Mouse (Mus musculus): ENCODE data around the gene Alkbh7. TPM values are rescaled to one million over a fixed set of nuclear protein-coding genes. Genes with fewer than 3 reads are reported as not detected.

Gene Alkbh7
- polyA plus RNA-seq, 1 experiment = not detected

- TF ChIP-seq CTCF (IDR thresholded peaks at IDR 0.05; ENCODE audit: insufficient read depth, low read depth, low read length) (no peak), POLR2A (IDR thresholded peaks at IDR 0.05; ENCODE audit: insufficient read depth, low read depth, low read length) (no peak)
- peak overlapping the region; percentile 71 for H3K4me3 ChIP-seq (ENCODE audit: insufficient read depth, low read depth, low read length)
- peaks cover 12% of the 10 kb centered on the region for H3K4me1 ChIP-seq (ENCODE audit: control insufficient read depth, insufficient read depth, low read length)
- WGBS = 73% methylated on average over 2 of the region's 2 CpGs
- H3K27ac ChIP-seq (ENCODE audit: insufficient read depth, low read depth, low read length) = no peak overlapping the region
These were observed 6.2 kb upstream of the Alkbh7 start for GRCm38 (mm10) chr17:56990966-56991365.

GRCm38 (mm10) chr17:56995046-56995445, 2.1 kb upstream of the Alkbh7 start:
- 89% methylated on average over 8 of the region's 8 CpGs for WGBS
- H3K27ac ChIP-seq (ENCODE audit: insufficient read depth, low read depth, low read length) = no peak overlapping the region
- TF ChIP-seq CTCF (IDR thresholded peaks at IDR 0.05; ENCODE audit: insufficient read depth, low read depth, low read length) = no peak
- no peak for TF ChIP-seq POLR2A (IDR thresholded peaks at IDR 0.05; ENCODE audit: insufficient read depth, low read depth, low read length)
- H3K4me1 ChIP-seq (ENCODE audit: control insufficient read depth, insufficient read depth, low read length) = peaks cover 24% of the 10 kb centered on the region
- H3K4me3 ChIP-seq (ENCODE audit: insufficient read depth, low read depth, low read length) = no peak overlapping the region

GRCm38 (mm10) chr17:56996506-56996905, 633 bp upstream of the Alkbh7 start:
- Histone ChIP-seq H3K4me1 (ENCODE audit: control insufficient read depth, insufficient read depth, low read length) (peaks cover 19% of the 10 kb centered on the region), H3K27ac (ENCODE audit: insufficient read depth, low read depth, low read length) (peak overlapping the region; percentile 68; the same call in 1 of the 2 replicates), H3K4me3 (ENCODE audit: insufficient read depth, low read depth, low read length) (no peak overlapping the region)
- no peak for TF ChIP-seq CTCF (IDR thresholded peaks at IDR 0.05; ENCODE audit: insufficient read depth, low read depth, low read length)
- 69% methylated on average over 2 of the region's 2 CpGs for WGBS

- Histone ChIP-seq H3K4me3 (ENCODE audit: insufficient read depth, low read depth, low read length) (no peak overlapping the region), H3K4me1 (ENCODE audit: control insufficient read depth, insufficient read depth, low read length) (peaks cover 12% of the 10 kb centered on the region), H3K27ac (ENCODE audit: insufficient read depth, low read depth, low read length) (no peak overlapping the region)
- TF ChIP-seq POLR2A (IDR thresholded peaks at IDR 0.05; ENCODE audit: insufficient read depth, low read depth, low read length) (no peak), CTCF (IDR thresholded peaks at IDR 0.05; ENCODE audit: insufficient read depth, low read depth, low read length) (no peak)
- 93% methylated on average over 9 of the region's 9 CpGs for WGBS
These were observed 2.3 kb downstream of the Alkbh7 start for GRCm38 (mm10) chr17:56999414-56999813.

GRCm38 (mm10) chr17:56999968-57000609, 3.0 kb downstream of the Alkbh7 start, which contains the start of gene Pspn:
Pspn (minus strand) TSS chr17:57000018.
- no peak within 1 kb of the TSS for H3K27ac ChIP-seq (ENCODE audit: insufficient read depth, low read depth, low read length)
- TF ChIP-seq CTCF (IDR thresholded peaks at IDR 0.05; ENCODE audit: insufficient read depth, low read depth, low read length) (no peak), POLR2A (IDR thresholded peaks at IDR 0.05; ENCODE audit: insufficient read depth, low read depth, low read length) (no peak)
- no peak within 1 kb of the TSS for H3K4me3 ChIP-seq (ENCODE audit: insufficient read depth, low read depth, low read length)
- peaks cover 12% of the 10 kb centered on the region for H3K4me1 ChIP-seq (ENCODE audit: control insufficient read depth, insufficient read depth, low read length)
- 79% methylated on average over 9 of the region's 9 CpGs for WGBS

- TF ChIP-seq CTCF (IDR thresholded peaks at IDR 0.05; ENCODE audit: insufficient read depth, low read depth, low read length) (no peak), POLR2A (IDR thresholded peaks at IDR 0.05; ENCODE audit: insufficient read depth, low read depth, low read length) (no peak)
- no peak overlapping the region for H3K4me3 ChIP-seq (ENCODE audit: insufficient read depth, low read depth, low read length)
These were observed 4.1 kb downstream of the Alkbh7 start for GRCm38 (mm10) chr17:57001228-57001627.

GRCm38 (mm10) chr17:57003994-57004393, 6.9 kb downstream of the Alkbh7 start:
- 91% methylated on average over 7 of the region's 7 CpGs for WGBS
- H3K4me3 ChIP-seq (ENCODE audit: insufficient read depth, low read depth, low read length) = no peak overlapping the region
- H3K4me1 ChIP-seq (ENCODE audit: control insufficient read depth, insufficient read depth, low read length) = no peaks in the 10 kb centered on the region; the same call in 1 of the 2 replicates
- no peak overlapping the region for H3K27ac ChIP-seq (ENCODE audit: insufficient read depth, low read depth, low read length)
- TF ChIP-seq POLR2A (IDR thresholded peaks at IDR 0.05; ENCODE audit: insufficient read depth, low read depth, low read length) = no peak
- no peak for TF ChIP-seq CTCF (IDR thresholded peaks at IDR 0.05; ENCODE audit: insufficient read depth, low read depth, low read length)

More at GRCm38 (mm10) chr17:57001228-57001627, 4.1 kb downstream of the Alkbh7 start:
- 81% methylated on average over 8 of the region's 8 CpGs for WGBS
- Histone ChIP-seq H3K4me1 (ENCODE audit: control insufficient read depth, insufficient read depth, low read length) (peaks cover 12% of the 10 kb centered on the region), H3K27ac (ENCODE audit: insufficient read depth, low read depth, low read length) (no peak overlapping the region)

GRCm38 (mm10) chr17:57007137-57007905, 10.2 kb downstream of the Alkbh7 start:
- TF ChIP-seq CTCF (IDR thresholded peaks at IDR 0.05; ENCODE audit: insufficient read depth, low read depth, low read length) (no peak), POLR2A (IDR thresholded peaks at IDR 0.05; ENCODE audit: insufficient read depth, low read depth, low read length) (no peak)
- Histone ChIP-seq H3K27ac (ENCODE audit: insufficient read depth, low read depth, low read length) (no peak overlapping the region), H3K4me1 (ENCODE audit: control insufficient read depth, insufficient read depth, low read length) (peaks cover 7% of the 10 kb centered on the region), H3K4me3 (ENCODE audit: insufficient read depth, low read depth, low read length) (no peak overlapping the region)
- WGBS = 94% methylated on average over 13 of the region's 13 CpGs

- under 1% methylated on average over 19 of the region's 19 CpGs for WGBS
- Histone ChIP-seq H3K4me1 (ENCODE audit: control insufficient read depth, insufficient read depth, low read length) (peaks cover 11% of the 10 kb centered on the region), H3K4me3 (ENCODE audit: insufficient read depth, low read depth, low read length) (peak overlapping the region; percentile 58), H3K27ac (ENCODE audit: insufficient read depth, low read depth, low read length) (peak overlapping the region; percentile 3; the same call in 1 of the 2 replicates)
- TF ChIP-seq POLR2A (IDR thresholded peaks at IDR 0.05; ENCODE audit: insufficient read depth, low read depth, low read length) (no peak), CTCF (IDR thresholded peaks at IDR 0.05; ENCODE audit: insufficient read depth, low read depth, low read length) (no peak)
These were observed 13.7 kb downstream of the Alkbh7 start for GRCm38 (mm10) chr17:57010911-57011235.

All from olfactory bulb, adult 2 months (tissue).